Mouse (Mus musculus) hindbrain, embryonic 15.5 days (tissue): ENCODE measurements around the gene Gm13090. TPM values are rescaled to one million over a fixed set of nuclear protein-coding genes. Genes with fewer than 3 reads are reported as not detected.

Experiments
- ATAC-seq: fragments of 200-750 bp; cut with Nextera tagmentation; 2 replicates; pipeline ENCODE4 v1.8.0; 2017; ENCODE audit warnings: low read depth, moderate number of reproducible peaks, moderate TSS enrichment; ENCODE audit not compliant: low FRiP score
- H3K27ac ChIP-seq: fragments of 300-500 bp; sonication (generic); replicated peaks from 2 replicates; pipeline ENCODE4 v1.5.1; 2015; ENCODE audit warnings: mild to moderate bottlenecking, inconsistent platforms
- H3K27me3 ChIP-seq: fragments of 300-500 bp; sonication (generic); 2 replicates; pipeline ENCODE4 v1.6.1; 2015; ENCODE audit warnings: control low read depth, inconsistent platforms
- H3K36me3 ChIP-seq: fragments of 300-500 bp; sonication (generic); 2 replicates; pipeline ENCODE4 v1.6.1; 2015; ENCODE audit warnings: control low read depth, inconsistent platforms
- H3K4me1 ChIP-seq: fragments of 300-500 bp; sonication (generic); replicated peaks from 2 replicates; pipeline ENCODE4 v1.6.1; 2015; ENCODE audit warnings: control low read depth, inconsistent platforms
- H3K4me2 ChIP-seq: fragments of 300-500 bp; sonication (generic); 2 replicates; pipeline ENCODE4 v1.6.1; 2015; ENCODE audit warnings: moderate library complexity, mild to moderate bottlenecking, inconsistent platforms
- H3K4me3 ChIP-seq: fragments of 300-500 bp; sonication (generic); 2 replicates; pipeline ENCODE4 v1.5.1; 2015; ENCODE audit warnings: mild to moderate bottlenecking, inconsistent platforms
- H3K9ac ChIP-seq: fragments of 300-500 bp; sonication (generic); 2 replicates; pipeline ENCODE4 v1.6.1; 2015; ENCODE audit warnings: inconsistent platforms
- H3K9me3 ChIP-seq: fragments of 300-500 bp; sonication (generic); 2 replicates; pipeline ENCODE4 v1.6.1; 2016; ENCODE audit warnings: control low read depth, inconsistent platforms
- WGBS: fragments of 180-500 bp; shearing (Covaris S2); methylation state at CpG from one replicate; pipeline ENCODE4 v1.1.7; 2015; 5-methylcytosine and 5-hydroxymethylcytosine counted together
- polyA plus RNA-seq: library from polyadenylated mRNA; unstranded; fragments of >200 nt; fragmentation: Nextera tagmentation; extraction: Ambion mirVana; gene quantifications from 2 replicates; pipeline ENCODE4 v1.2.1, GENCODE M21; 2015

Gm13090 gene
- polyA plus RNA-seq, 1 experiment from 2014 or later, result not detected

DNA sequence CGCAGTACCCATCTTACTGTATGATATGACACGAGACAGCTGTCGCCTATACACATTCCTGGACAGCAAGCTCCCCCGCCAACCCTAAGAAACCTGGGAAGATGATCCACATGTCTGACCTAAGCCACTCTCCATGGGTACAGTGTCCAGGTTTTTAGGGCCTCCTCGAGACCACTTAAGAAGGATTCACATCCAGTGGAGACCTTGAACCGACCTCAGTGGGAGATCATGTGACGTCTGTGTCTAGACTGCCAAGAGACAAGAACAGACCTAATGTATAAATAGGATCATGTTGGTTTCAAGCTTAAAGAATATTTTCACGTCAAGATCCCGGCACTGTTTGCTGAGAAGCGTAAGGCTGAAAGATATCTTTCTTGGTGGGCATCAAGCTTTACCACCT is 14.8 kb downstream of the Gm13090 start:
- H3K9ac ChIP-seq, result no peak overlapping the region
- ATAC-seq, result no peak
- no peaks in the 10 kb centered on the region for H3K27me3 ChIP-seq
- 81% methylated on average over 10 of the region's 10 CpGs for WGBS
- H3K27ac ChIP-seq, result peak overlapping the region; percentile 53; the same call in 1 of the 2 replicates
- H3K9me3 ChIP-seq, result no peaks in the 10 kb centered on the region
- H3K4me2 ChIP-seq, result peak overlapping the region; percentile 26
- H3K4me3 ChIP-seq, result no peak overlapping the region
- H3K4me1 ChIP-seq, result peaks cover 70% of the 10 kb centered on the region
- no peaks in the 10 kb centered on the region for H3K36me3 ChIP-seq

DNA sequence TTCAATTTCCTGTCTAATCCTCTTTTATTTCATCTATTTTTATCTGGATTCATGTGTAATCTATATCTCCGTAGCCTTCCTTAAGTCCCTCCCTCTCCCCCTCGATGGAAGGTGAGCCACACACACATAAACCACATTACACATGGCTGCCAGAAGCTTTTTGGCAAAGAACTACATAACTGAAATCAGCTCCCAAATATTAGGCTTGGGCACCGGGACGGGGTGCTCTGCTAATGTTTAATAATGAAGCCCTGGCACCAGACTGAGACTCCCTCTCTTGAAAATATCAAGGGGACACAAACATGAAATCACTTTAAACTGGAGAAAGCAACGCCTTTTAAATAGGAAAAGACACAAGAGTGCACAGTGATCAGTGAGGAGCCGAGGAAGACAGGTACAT is 16.5 kb downstream of the Gm13090 start:
- peaks cover 64% of the 10 kb centered on the region for H3K4me1 ChIP-seq
- peak overlapping the region; percentile 98; the same call in 1 of the 2 replicates for H3K27ac ChIP-seq
- no peaks in the 10 kb centered on the region for H3K36me3 ChIP-seq
- no peaks in the 10 kb centered on the region for H3K27me3 ChIP-seq
- WGBS, result 52% methylated on average over 6 of the region's 6 CpGs
- no peak for ATAC-seq
- H3K9me3 ChIP-seq, result no peaks in the 10 kb centered on the region
- peak overlapping the region; percentile 64 for H3K4me2 ChIP-seq
- peak overlapping the region; percentile 97 for H3K4me3 ChIP-seq
- H3K9ac ChIP-seq, result peak overlapping the region; percentile 94; the same call in 1 of the 2 replicates

DNA sequence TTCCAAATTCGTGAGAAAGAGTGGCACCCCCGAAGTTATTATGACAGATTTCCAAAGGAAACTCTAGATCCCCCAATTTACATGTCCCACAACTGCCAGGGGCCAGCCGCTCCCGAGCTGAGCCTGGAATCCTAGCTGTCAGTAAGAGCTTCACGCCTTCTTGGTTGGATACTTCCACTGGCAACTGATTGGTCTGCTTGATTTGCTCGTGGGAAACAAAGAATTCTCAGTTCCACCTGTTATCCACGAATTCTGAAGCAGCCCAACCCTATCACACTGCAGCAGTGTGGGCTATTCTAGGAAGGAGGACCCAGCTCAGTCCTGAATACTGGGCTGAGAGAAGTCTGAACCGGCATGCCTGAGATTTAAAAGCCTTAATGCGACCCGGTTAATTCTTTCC is 17.1 kb downstream of the Gm13090 start:
- H3K9me3 ChIP-seq, result no peaks in the 10 kb centered on the region
- H3K9ac ChIP-seq, result peak overlapping the region; percentile 94
- ATAC-seq, result no peak
- H3K27me3 ChIP-seq, result no peaks in the 10 kb centered on the region
- H3K36me3 ChIP-seq, result no peaks in the 10 kb centered on the region
- peak overlapping the region; percentile 64 for H3K4me2 ChIP-seq
- H3K4me1 ChIP-seq, result peaks cover 61% of the 10 kb centered on the region
- H3K4me3 ChIP-seq, result peak overlapping the region; percentile 97
- H3K27ac ChIP-seq, result peak overlapping the region; percentile 98
- 22% methylated on average over 10 of the region's 10 CpGs for WGBS

DNA sequence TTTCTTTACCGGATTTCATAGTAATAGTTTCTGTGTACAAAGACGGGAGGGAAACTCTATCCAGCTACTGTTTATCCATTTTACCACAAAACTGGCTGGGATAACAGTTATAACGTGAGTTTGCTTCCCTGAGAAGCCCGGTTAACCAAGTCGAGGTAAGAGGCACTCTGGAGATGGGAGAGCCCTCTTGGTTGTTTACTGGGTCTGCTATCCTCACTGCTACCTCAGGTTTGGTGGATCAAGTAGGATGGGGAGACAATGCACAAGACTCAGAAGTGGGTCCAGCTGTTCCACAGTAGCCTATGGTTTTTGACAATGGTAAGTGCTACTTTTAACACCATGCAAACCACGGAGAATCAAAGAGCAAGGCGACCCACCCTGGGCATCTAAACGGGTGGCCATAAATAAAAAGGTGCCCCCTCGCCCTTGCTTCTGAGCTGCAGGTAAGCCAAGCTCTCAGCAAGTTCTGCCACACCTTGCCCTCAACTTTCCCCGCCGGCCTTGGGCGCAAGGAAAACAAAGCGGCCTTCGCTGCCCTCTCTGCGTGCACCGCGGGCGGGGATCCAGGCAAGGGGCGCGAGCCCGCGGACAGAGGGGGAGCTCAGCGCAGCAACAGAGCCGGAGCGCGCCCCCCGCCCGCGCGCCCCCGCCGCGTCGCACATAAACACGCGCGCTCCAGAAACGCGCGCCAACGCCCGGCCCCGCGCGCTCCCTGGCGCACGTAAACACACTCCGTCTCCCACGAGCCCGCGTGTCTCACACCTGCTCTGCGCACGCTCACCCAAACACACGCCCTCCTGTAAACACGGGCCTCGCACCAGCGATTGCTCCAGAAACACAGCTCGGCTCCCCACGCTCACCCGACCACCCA is 18.0 kb downstream of the Gm13090 start:
- H3K9ac ChIP-seq, result peak overlapping the region; percentile 94
- 2% methylated on average over 60 of the region's 60 CpGs for WGBS

DNA sequence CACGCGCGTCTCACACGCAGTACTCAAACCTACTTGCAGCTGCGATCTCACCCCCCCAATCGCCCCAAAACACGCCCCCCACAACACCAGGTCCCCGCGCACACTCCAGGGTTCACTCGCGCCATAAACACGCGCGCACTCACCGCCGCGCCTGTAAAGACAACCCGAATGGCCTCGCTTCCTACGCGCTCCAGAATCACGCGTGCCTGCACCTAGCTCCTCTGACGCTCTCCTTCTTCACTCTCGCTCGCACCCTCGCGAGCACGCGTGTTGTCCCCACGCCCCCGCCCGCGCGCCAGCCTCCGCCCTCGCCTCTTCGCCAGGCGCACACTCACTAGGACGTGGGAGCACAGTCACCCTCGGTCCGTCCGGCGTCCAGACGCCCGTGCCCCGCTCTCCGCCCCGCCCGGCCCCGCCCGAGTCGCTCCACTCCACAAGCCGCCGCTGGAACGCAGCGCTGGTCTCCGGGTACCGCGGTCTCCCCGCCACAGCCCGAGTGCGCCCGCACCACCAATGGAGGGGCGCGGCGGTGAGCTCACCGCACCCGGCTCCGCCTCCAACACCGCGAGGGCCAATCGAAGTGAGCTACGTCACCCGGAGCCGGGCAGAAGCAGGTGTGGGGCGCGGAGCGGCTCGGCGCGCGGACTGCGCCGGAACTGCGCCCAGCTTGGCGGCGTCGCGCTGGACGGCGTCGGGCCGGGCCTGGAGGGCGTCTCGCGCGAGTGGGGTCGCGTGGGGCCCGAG is 18.8 kb downstream of the Gm13090 start:
- Histone ChIP-seq H3K9ac (peak overlapping the region; percentile 94), H3K36me3 (no peaks in the 10 kb centered on the region), H3K27me3 (no peaks in the 10 kb centered on the region), H3K4me2 (peak overlapping the region; percentile 64), H3K4me1 (peaks cover 43% of the 10 kb centered on the region), H3K9me3 (no peaks in the 10 kb centered on the region), H3K4me3 (peak overlapping the region; percentile 97), H3K27ac (peak overlapping the region; percentile 98)
- WGBS, result under 1% methylated on average over 100 of the region's 101 CpGs
- ATAC-seq, result peak; percentile 98

More for the DNA sequence above, 18.0 kb downstream of the Gm13090 start:
- H3K27ac ChIP-seq, result peak overlapping the region; percentile 98
- peak overlapping the region; percentile 64 for H3K4me2 ChIP-seq
- H3K27me3 ChIP-seq, result no peaks in the 10 kb centered on the region
- H3K36me3 ChIP-seq, result no peaks in the 10 kb centered on the region
- H3K9me3 ChIP-seq, result no peaks in the 10 kb centered on the region
- ATAC-seq, result peak; percentile 42
- peak overlapping the region; percentile 97 for H3K4me3 ChIP-seq
- H3K4me1 ChIP-seq, result peaks cover 52% of the 10 kb centered on the region

DNA sequence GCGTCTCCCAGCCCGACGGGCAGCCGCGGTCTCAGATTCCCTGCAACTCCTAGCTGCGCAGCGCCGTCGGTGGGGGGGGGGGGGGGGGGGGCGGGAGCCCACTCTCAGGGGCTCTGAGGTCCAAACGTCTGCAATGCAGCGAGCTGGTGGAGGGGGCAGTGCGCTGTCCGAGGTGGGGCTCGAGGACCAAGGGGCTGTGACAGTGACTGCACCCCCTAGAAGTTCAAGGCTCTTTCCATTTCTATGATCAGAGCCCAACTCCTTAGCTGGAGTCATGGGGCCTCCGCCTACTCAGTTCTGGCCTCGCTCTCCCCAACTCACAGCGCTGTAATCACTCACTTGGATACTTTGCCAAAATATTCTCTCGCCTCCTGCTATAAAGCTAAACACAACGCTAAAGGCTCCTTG is 19.5 kb downstream of the Gm13090 start:
- Histone ChIP-seq H3K36me3 (no peaks in the 10 kb centered on the region), H3K4me2 (peak overlapping the region; percentile 64), H3K9me3 (no peaks in the 10 kb centered on the region), H3K4me3 (peak overlapping the region; percentile 97), H3K9ac (peak overlapping the region; percentile 94), H3K4me1 (peaks cover 38% of the 10 kb centered on the region), H3K27ac (peak overlapping the region; percentile 98), H3K27me3 (no peaks in the 10 kb centered on the region)
- 2% methylated on average over 14 of the region's 20 CpGs for WGBS
- ATAC-seq, result no peak; the same call in 1 of the 2 replicates

DNA sequence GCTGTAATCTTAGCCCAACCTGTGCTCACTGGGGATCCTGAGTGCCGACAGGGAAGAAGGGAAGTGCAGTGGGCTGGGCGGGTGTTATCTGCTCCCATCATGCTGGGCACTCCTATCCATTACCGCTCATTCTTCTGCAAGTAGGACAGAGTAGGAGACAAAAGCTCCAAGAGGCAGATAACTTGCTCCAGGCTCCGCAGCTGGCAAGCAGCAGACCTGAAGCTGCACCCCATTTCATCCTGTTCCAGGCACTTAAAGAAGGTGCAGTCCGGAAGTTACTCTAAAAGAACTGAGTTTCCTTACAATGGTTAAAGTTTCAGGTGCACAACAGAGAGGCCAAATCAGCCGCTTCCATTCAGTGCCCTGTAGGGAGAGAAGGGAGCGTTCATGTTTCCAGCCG is 21.9 kb downstream of the Gm13090 start:
- Histone ChIP-seq H3K4me3 (no peak overlapping the region), H3K27me3 (no peaks in the 10 kb centered on the region), H3K9me3 (no peaks in the 10 kb centered on the region), H3K27ac (no peak overlapping the region), H3K9ac (no peak overlapping the region), H3K4me1 (peaks cover 15% of the 10 kb centered on the region), H3K36me3 (no peaks in the 10 kb centered on the region), H3K4me2 (no peak overlapping the region)
- WGBS, result 72% methylated on average over 8 of the region's 8 CpGs
- ATAC-seq, result no peak

DNA sequence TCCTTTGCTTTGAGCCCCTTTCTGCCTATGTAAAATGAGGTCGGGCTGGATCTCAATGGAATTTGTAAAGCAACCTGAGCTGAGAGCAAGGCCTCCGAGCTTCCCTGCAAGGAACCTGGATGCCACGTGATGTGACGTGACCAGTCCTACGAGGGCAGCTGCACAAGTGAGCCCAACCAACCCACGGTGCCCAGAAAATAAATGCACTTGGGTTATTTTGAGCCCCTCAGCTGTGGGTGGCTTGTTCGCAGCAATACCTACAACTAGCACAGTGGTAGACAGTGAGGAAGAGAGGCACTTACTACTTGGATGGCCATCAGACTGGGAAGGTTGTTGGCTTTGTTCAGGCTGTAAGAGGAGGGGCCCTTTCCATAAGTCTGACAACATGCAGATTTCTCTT is 25.2 kb downstream of the Gm13090 start:
- Histone ChIP-seq H3K9ac (no peak overlapping the region), H3K36me3 (no peaks in the 10 kb centered on the region), H3K27ac (no peak overlapping the region), H3K27me3 (no peaks in the 10 kb centered on the region), H3K4me1 (peaks cover under 1% of the 10 kb centered on the region; the same call in 1 of the 2 replicates), H3K4me2 (no peak overlapping the region), H3K9me3 (no peaks in the 10 kb centered on the region), H3K4me3 (no peak overlapping the region)
- WGBS, result 91% methylated on average over 7 of the region's 7 CpGs
- ATAC-seq, result no peak

DNA sequence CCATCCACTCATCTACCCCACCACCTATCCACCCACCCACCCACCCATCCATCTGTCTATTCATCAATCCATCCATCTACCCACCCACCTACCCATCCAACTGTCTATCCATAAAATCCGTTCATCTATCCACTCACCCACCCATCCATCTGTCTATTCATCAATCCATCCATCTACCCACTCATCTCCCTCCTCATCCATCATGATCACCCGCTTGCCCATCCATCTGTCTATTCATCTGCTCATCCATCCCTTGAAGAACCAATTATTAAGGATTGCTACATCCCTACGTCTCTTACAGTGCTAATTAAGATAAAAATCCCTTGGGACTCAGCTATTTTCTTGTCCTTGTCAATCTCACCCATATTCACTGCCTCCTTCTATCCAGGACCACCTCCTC is 29.5 kb downstream of the Gm13090 start:
- no peak overlapping the region for H3K4me2 ChIP-seq
- no peak for ATAC-seq
- H3K36me3 ChIP-seq, result no peaks in the 10 kb centered on the region
- no peak overlapping the region for H3K27ac ChIP-seq
- no peaks in the 10 kb centered on the region for H3K9me3 ChIP-seq
- no peaks in the 10 kb centered on the region for H3K4me1 ChIP-seq
- H3K4me3 ChIP-seq, result no peak overlapping the region
- H3K27me3 ChIP-seq, result no peaks in the 10 kb centered on the region
- 80% methylated on average over 3 of the region's 3 CpGs for WGBS
- no peak overlapping the region for H3K9ac ChIP-seq

DNA sequence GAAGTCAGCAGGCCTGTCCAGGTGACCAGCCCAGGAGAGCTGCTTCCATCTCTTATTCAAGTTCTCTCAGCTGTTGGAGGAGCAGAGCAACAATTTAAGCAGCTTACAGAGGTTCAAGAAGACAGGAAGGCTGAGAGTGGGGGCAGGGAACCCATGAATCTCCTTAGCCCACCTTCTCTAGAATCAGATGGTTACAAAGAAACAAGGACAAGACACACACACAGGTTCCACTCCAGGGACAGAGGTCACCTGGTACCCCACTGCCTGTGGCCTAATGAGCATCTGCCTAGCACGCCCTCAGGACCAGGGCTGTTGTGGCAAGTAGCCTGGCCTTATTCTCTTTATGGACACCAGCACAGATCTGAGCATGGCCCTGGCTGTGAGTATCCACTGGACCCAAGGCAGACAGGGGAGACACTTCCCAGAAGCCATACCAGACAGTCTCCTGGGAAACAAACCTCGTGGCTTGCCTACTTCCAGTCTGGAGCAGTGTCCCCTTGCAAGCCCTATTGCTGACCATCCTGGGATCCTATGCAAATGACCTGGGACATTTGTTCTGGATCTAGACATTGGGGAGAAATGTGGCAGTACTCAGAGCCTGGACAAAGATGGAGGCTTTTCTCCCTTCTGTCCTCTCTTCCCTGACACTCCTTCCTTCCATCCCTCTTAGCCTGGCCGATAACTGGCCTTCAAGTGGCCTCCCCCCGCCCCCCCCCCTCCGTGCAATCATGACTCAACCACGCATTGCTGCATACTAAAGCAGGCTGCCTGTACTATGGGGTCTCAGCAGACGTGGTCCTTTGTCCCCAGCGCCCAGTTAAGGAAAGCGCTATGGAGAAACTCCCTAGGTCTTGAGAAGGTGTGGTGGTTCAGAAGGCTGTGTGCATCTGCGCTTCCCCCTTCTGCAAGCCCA is 38.5 kb downstream of the Gm13090 start:
- Histone ChIP-seq H3K4me1 (peaks cover 51% of the 10 kb centered on the region), H3K36me3 (no peaks in the 10 kb centered on the region), H3K27ac (peak overlapping the region; percentile 99), H3K4me2 (peak overlapping the region; percentile 69), H3K9ac (peak overlapping the region; percentile 74), H3K9me3 (no peaks in the 10 kb centered on the region), H3K27me3 (no peaks in the 10 kb centered on the region), H3K4me3 (peak overlapping the region; percentile 45)
- ATAC-seq, result peak; percentile 56
- WGBS, result 3% methylated on average over 9 of the region's 10 CpGs
